Mouse (Mus musculus) heart, embryonic 15.5 days (tissue): ENCODE measurements at regions not wholly inside any gene's neighbourhood (a gene's known extent, or its start where the extent isn't known, plus 50 kb on each side); places are given as distances from the start of the nearest gene placed in this dataset.

Experiments
- ATAC-seq: fragments of 200-750 bp; cut with Nextera tagmentation; replicated peaks from 2 replicates; pipeline ENCODE4 v1.8.0; 2017; ENCODE audit warnings: low read depth, moderate TSS enrichment; ENCODE audit not compliant: insufficient number of reproducible peaks, insufficient read depth, low FRiP score
- H3K27ac ChIP-seq: fragments of 300-500 bp; sonication (generic); 2 replicates; pipeline ENCODE4 v1.5.1; 2015; ENCODE audit warnings: mild to moderate bottlenecking, inconsistent platforms
- H3K27me3 ChIP-seq: fragments of 300-500 bp; sonication (generic); 2 replicates; pipeline ENCODE4 v1.6.1; 2015; ENCODE audit warnings: inconsistent platforms
- H3K36me3 ChIP-seq: fragments of 300-500 bp; sonication (generic); 2 replicates; pipeline ENCODE4 v1.6.1; 2015; ENCODE audit warnings: mild to moderate bottlenecking, inconsistent platforms
- H3K4me1 ChIP-seq: fragments of 300-500 bp; sonication (generic); replicated peaks from 2 replicates; pipeline ENCODE4 v1.6.1; 2015; ENCODE audit warnings: inconsistent platforms
- H3K4me2 ChIP-seq: fragments of 300-500 bp; sonication (generic); 2 replicates; pipeline ENCODE4 v1.6.1; 2015; ENCODE audit warnings: inconsistent platforms, mild to moderate bottlenecking, moderate library complexity
- H3K4me3 ChIP-seq: fragments of 300-500 bp; sonication (generic); 2 replicates; pipeline ENCODE4 v1.5.1; 2015; ENCODE audit warnings: mild to moderate bottlenecking, inconsistent platforms
- H3K9ac ChIP-seq: fragments of 300-500 bp; sonication (generic); 2 replicates; pipeline ENCODE4 v1.6.1; 2015; ENCODE audit warnings: mild to moderate bottlenecking, inconsistent platforms
- H3K9me3 ChIP-seq: fragments of 300-500 bp; sonication (generic); replicated peaks from 2 replicates; pipeline ENCODE4 v1.6.1; 2016; ENCODE audit warnings: inconsistent platforms
- WGBS: fragments of 180-500 bp; shearing (Covaris S2); methylation state at CpG from one replicate; pipeline ENCODE4 v1.1.7; 2015; ENCODE audit warnings: mixed read lengths; 5-methylcytosine and 5-hydroxymethylcytosine counted together

DNA sequence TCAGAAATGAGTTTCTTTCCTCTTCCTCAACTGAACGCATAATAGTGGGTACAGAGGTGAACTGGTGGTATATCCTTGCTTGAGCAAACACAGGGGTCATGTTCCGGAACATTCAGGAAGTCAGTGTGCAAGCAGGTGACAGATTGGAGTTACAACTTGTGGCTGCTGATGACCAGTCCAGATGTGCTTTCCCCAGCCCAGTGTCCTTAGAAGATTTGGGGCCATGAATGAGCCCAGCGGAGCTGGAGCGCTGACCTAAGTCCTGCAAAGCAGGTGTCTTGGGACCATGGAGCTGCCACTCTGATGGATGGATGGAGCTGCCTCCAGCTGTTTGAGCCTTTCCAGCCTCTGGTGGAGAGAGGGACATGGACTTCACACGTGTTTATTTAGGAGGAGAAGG, 72.6 kb upstream of the Intu start:
- WGBS, result 78% methylated on average over 5 of the region's 5 CpGs
- H3K4me2 ChIP-seq, result no peak overlapping the region
- ATAC-seq, result no peak
- no peaks in the 10 kb centered on the region for H3K9me3 ChIP-seq
- H3K36me3 ChIP-seq, result no peaks in the 10 kb centered on the region
- H3K27ac ChIP-seq, result no peak overlapping the region
- peaks cover 8% of the 10 kb centered on the region for H3K4me1 ChIP-seq
- H3K27me3 ChIP-seq, result no peaks in the 10 kb centered on the region
- no peak overlapping the region for H3K4me3 ChIP-seq
- H3K9ac ChIP-seq, result no peak overlapping the region

GRCm38 (mm10) chr3:40463446-40463845, 67.6 kb upstream of the Intu start:
- Histone ChIP-seq H3K27me3 (no peaks in the 10 kb centered on the region), H3K4me1 (no peaks in the 10 kb centered on the region), H3K9ac (no peak overlapping the region), H3K36me3 (no peaks in the 10 kb centered on the region), H3K27ac (no peak overlapping the region), H3K9me3 (no peaks in the 10 kb centered on the region), H3K4me3 (no peak overlapping the region), H3K4me2 (no peak overlapping the region)
- 56% methylated on average over 5 of the region's 5 CpGs for WGBS
- no peak for ATAC-seq

- WGBS, result 62% methylated on average over 6 of the region's 6 CpGs
- H3K4me2 ChIP-seq, result no peak overlapping the region
- H3K4me3 ChIP-seq, result no peak overlapping the region
- no peaks in the 10 kb centered on the region for H3K27me3 ChIP-seq
- no peaks in the 10 kb centered on the region for H3K36me3 ChIP-seq
- no peak for ATAC-seq
- no peaks in the 10 kb centered on the region for H3K4me1 ChIP-seq
- no peaks in the 10 kb centered on the region for H3K9me3 ChIP-seq
- H3K27ac ChIP-seq, result no peak overlapping the region
- H3K9ac ChIP-seq, result no peak overlapping the region
Observed at GRCm38 (mm10) chr3:40470101-40470500, 61.0 kb upstream of the Intu start.

GRCm38 (mm10) chr3:40472766-40473165, 58.3 kb upstream of the Intu start:
- Histone ChIP-seq H3K9ac (no peak overlapping the region), H3K4me1 (no peaks in the 10 kb centered on the region), H3K36me3 (no peaks in the 10 kb centered on the region), H3K9me3 (no peaks in the 10 kb centered on the region), H3K4me2 (no peak overlapping the region), H3K4me3 (no peak overlapping the region), H3K27ac (no peak overlapping the region), H3K27me3 (no peaks in the 10 kb centered on the region)
- WGBS, result 70% methylated on average over 6 of the region's 6 CpGs
- ATAC-seq, result no peak

DNA sequence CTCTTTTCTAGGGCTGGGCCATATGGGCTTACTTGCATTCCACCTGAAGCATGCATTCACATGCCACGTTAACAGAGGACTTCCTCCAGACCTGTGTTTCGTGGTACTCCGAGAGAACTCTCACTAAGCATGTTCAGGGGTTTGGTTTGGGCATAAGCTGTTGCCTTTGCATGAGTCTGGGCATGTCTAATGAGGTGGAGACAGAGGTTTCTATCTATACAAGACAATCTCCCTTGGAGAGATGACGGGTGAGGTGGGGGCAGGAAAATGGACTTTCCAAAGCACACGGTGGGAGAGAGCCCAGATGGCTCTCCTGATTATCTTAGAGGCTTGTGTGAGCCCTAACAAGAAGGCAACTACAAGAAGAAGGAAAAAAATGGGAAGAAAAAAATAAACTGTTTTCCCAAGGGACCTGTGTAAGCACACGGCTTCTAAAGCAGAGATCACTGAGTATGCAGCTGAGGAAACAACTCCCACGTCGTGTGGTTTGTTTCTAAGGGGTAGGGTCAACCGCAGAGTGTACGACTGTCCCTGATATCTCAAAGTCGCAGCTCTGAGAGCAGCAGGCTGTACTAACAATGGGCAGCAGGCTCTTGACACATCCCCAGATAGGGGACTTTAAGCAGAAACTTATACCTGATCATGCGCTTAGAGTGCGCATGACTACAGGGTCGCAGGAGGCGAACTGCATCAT, 50.7 kb upstream of the Intu start:
- no peaks in the 10 kb centered on the region for H3K27me3 ChIP-seq
- no peak overlapping the region for H3K4me2 ChIP-seq
- H3K9me3 ChIP-seq, result no peaks in the 10 kb centered on the region
- WGBS, result 54% methylated on average over 15 of the region's 15 CpGs
- no peaks in the 10 kb centered on the region for H3K36me3 ChIP-seq
- ATAC-seq, result no peak
- no peak overlapping the region for H3K27ac ChIP-seq
- no peak overlapping the region for H3K4me3 ChIP-seq
- no peak overlapping the region for H3K9ac ChIP-seq
- H3K4me1 ChIP-seq, result no peaks in the 10 kb centered on the region
